Mouse (Mus musculus): Measurements from ENCODE around the gene Pawr. TPM values are rescaled to one million over a fixed set of nuclear protein-coding genes. Genes with fewer than 3 reads are reported as not detected.

The Pawr gene
- total and polyA plus RNA-seq, 2 experiments from 2014 or later = 2.7 to 3.5 TPM

DNA sequence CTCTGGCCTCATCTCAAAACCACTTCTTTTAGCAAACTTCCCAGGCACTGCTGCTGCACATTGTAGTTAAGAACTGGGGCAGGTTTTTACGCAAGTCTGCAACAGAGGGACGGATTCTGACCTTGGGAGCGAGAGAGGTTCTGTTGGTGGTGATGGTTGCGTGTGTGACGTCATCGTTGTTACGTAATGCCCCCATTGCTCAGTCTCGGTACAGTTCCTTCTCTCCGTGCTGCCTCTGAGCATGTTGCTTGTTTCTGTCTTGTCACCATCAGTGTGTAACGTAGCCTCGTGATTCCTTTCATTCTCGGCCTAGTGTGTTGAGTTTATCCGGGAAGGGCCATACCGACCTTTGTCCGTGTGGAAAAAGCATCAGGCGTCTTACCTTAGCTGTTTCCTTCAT, 28.1 kb downstream of the Pawr start:
- no peak overlapping the region for H3K27ac ChIP-seq (ENCODE audit: low read depth)
- 0 out of 2 replicates have a peak, but pooled peaks cover 2% of the 10 kb centered on the region for H3K4me1 ChIP-seq (ENCODE audit: control insufficient read depth, insufficient read depth)
- H3K9ac ChIP-seq (replicated peaks; ENCODE audit: low read depth, low read length) = no peak overlapping the region
- H3K9me3 ChIP-seq (replicated peaks; ENCODE audit: control insufficient read depth, low read length) = no peaks in the 10 kb centered on the region
- H3K4me3 ChIP-seq (ENCODE audit: low read depth, low read length) = no peak overlapping the region
- DNase-seq (ENCODE audit: low spot score) (no peak), ATAC-seq (ENCODE audit: insufficient read depth, low read depth) (no peak)
- WGBS = 70% methylated on average over 16 of the region's 16 CpGs
- H3K36me3 ChIP-seq (replicated peaks; ENCODE audit: control insufficient read depth, insufficient read depth, low read length) = no peaks in the 10 kb centered on the region
- no peaks in the 10 kb centered on the region for H3K27me3 ChIP-seq (ENCODE audit: control insufficient read depth, insufficient read depth, low read length)
- no peak for TF ChIP-seq CTCF (IDR thresholded peaks at IDR 0.05; ENCODE audit: low read depth)
- TF ChIP-seq EP300 (IDR thresholded peaks at IDR 0.05; ENCODE audit: low read depth) = no peak
- no peak overlapping the region for H3K4me2 ChIP-seq (ENCODE audit: low read depth, low read length)

- H3K9ac ChIP-seq (replicated peaks; ENCODE audit: low read depth, low read length) = no peak overlapping the region
- no peak overlapping the region for H3K4me2 ChIP-seq (ENCODE audit: low read depth, low read length)
- no peak for TF ChIP-seq CTCF (IDR thresholded peaks at IDR 0.05; ENCODE audit: low read depth)
- no peak for TF ChIP-seq EP300 (IDR thresholded peaks at IDR 0.05; ENCODE audit: low read depth)
- no peaks in the 10 kb centered on the region for H3K27me3 ChIP-seq (ENCODE audit: control insufficient read depth, insufficient read depth, low read length)
- no peak for ATAC-seq (ENCODE audit: insufficient read depth, low read depth)
- no peak for DNase-seq (ENCODE audit: low spot score)
- H3K4me3 ChIP-seq (ENCODE audit: low read depth, low read length) = no peak overlapping the region
- no peaks in the 10 kb centered on the region for H3K9me3 ChIP-seq (replicated peaks; ENCODE audit: control insufficient read depth, low read length)
- H3K36me3 ChIP-seq (replicated peaks; ENCODE audit: control insufficient read depth, insufficient read depth, low read length) = no peaks in the 10 kb centered on the region
- H3K27ac ChIP-seq (ENCODE audit: low read depth) = no peak overlapping the region
- 61% methylated on average over 6 of the region's 6 CpGs for WGBS
- 0 out of 2 replicates have a peak, but pooled peaks cover 2% of the 10 kb centered on the region for H3K4me1 ChIP-seq (ENCODE audit: control insufficient read depth, insufficient read depth)
Observed at GRCm38 (mm10) chr10:108360801-108361200, 28.9 kb downstream of the Pawr start.

- no peak for DNase-seq (ENCODE audit: low spot score)
- Histone ChIP-seq H3K9me3 (replicated peaks; ENCODE audit: control insufficient read depth, low read length) (no peaks in the 10 kb centered on the region), H3K4me2 (ENCODE audit: low read depth, low read length) (no peak overlapping the region), H3K27me3 (ENCODE audit: control insufficient read depth, insufficient read depth, low read length) (no peaks in the 10 kb centered on the region), H3K4me1 (ENCODE audit: control insufficient read depth, insufficient read depth) (0 out of 2 replicates have a peak, but pooled peaks cover 2% of the 10 kb centered on the region), H3K9ac (replicated peaks; ENCODE audit: low read depth, low read length) (no peak overlapping the region), H3K4me3 (ENCODE audit: low read depth, low read length) (no peak overlapping the region), H3K27ac (ENCODE audit: low read depth) (no peak overlapping the region), H3K36me3 (replicated peaks; ENCODE audit: control insufficient read depth, insufficient read depth, low read length) (no peaks in the 10 kb centered on the region)
- ATAC-seq (ENCODE audit: insufficient read depth, low read depth) = no peak
- WGBS = 71% methylated on average over 9 of the region's 9 CpGs
- TF ChIP-seq CTCF (IDR thresholded peaks at IDR 0.05; ENCODE audit: low read depth) = no peak
- no peak for TF ChIP-seq EP300 (IDR thresholded peaks at IDR 0.05; ENCODE audit: low read depth)
Observed at GRCm38 (mm10) chr10:108361419-108362155, 29.7 kb downstream of the Pawr start.

DNA sequence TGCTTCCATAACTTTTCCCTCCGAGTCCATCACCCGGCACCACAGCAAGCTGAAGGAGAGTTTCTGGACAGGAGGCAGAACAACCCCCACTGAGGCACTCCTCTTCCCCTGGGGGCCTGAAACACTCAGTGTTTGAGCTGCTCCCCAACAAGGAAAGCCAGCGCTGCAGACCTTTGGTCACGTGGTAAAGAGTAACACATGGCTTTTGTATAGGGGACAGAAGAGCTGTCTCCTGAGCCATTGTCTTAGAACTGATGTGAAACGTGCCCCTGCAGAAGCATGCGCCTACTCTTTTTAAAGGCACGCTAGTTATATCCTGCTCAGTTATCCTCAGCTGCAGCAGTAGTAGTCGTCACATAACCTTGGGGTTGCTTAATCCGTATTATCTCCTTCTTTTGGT, 32.0 kb downstream of the Pawr start:
- Histone ChIP-seq H3K4me2 (ENCODE audit: low read depth, low read length) (no peak overlapping the region), H3K27me3 (ENCODE audit: control insufficient read depth, insufficient read depth, low read length) (no peaks in the 10 kb centered on the region), H3K4me1 (ENCODE audit: control insufficient read depth, insufficient read depth) (0 out of 2 replicates have a peak, but pooled peaks cover 2% of the 10 kb centered on the region), H3K4me3 (ENCODE audit: low read depth, low read length) (no peak overlapping the region), H3K36me3 (replicated peaks; ENCODE audit: control insufficient read depth, insufficient read depth, low read length) (no peaks in the 10 kb centered on the region), H3K9ac (replicated peaks; ENCODE audit: low read depth, low read length) (no peak overlapping the region), H3K9me3 (replicated peaks; ENCODE audit: control insufficient read depth, low read length) (no peaks in the 10 kb centered on the region), H3K27ac (ENCODE audit: low read depth) (no peak overlapping the region)
- no peak for ATAC-seq (ENCODE audit: insufficient read depth, low read depth)
- no peak for DNase-seq (ENCODE audit: low spot score)
- 40% methylated on average over 9 of the region's 9 CpGs for WGBS
- no peak for TF ChIP-seq CTCF (IDR thresholded peaks at IDR 0.05; ENCODE audit: low read depth)

DNA sequence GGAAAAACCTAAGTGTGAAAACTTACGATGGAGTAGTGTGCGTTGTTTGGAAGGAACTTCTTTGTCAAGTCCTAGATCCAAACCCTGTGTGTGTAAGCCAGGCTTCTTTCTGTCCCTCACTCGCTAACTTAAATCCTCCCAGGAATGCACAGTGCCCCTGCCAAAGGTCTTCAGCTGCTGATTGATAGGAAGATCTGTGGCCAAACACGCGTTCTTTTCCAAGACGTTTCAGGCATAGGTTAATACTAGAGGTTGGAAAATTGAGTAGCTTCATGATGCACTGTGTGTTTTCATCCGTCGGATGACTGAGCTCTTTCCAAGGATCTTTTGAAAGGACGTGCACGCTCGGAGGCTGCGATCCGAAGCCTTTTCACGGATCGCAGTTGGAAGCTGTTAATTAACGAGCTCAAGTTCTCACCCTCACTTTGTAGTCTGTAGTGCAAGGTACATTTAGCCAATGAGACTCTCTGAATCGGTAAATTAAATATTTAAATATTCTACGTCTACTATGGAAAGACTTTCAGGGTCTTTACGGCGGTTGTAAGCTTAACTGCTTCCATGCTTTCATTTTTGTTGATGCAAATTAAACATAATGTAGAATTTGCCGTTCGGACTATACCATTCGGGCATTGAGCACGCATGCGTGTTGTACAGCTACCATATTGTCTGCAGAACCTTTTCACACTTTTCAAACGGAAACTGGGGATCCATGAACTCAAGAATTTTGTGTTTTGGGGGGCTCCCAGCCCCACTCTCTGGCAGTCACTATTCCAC, 33.2 kb downstream of the Pawr start:
- H3K27me3 ChIP-seq (ENCODE audit: control insufficient read depth, insufficient read depth, low read length) = no peaks in the 10 kb centered on the region
- 86% methylated on average over 26 of the region's 26 CpGs for WGBS
- H3K27ac ChIP-seq (ENCODE audit: low read depth) = no peak overlapping the region
- no peaks in the 10 kb centered on the region for H3K9me3 ChIP-seq (replicated peaks; ENCODE audit: control insufficient read depth, low read length)
- H3K4me1 ChIP-seq (ENCODE audit: control insufficient read depth, insufficient read depth) = 0 out of 2 replicates have a peak, but pooled peaks cover 2% of the 10 kb centered on the region
- no peak for TF ChIP-seq EP300 (IDR thresholded peaks at IDR 0.05; ENCODE audit: low read depth)
- no peak for TF ChIP-seq CTCF (IDR thresholded peaks at IDR 0.05; ENCODE audit: low read depth)
- no peak overlapping the region for H3K9ac ChIP-seq (replicated peaks; ENCODE audit: low read depth, low read length)
- DNase-seq (ENCODE audit: low spot score) (no peak), ATAC-seq (ENCODE audit: insufficient read depth, low read depth) (no peak)
- no peaks in the 10 kb centered on the region for H3K36me3 ChIP-seq (replicated peaks; ENCODE audit: control insufficient read depth, insufficient read depth, low read length)
- H3K4me2 ChIP-seq (ENCODE audit: low read depth, low read length) = no peak overlapping the region
- H3K4me3 ChIP-seq (ENCODE audit: low read depth, low read length) = no peak overlapping the region

Data from heart, postnatal 0 days (tissue).